Mouse (Mus musculus) gastrocnemius, postnatal 14 days (tissue): ENCODE measurements at regions not wholly inside any gene's neighbourhood (a gene's known extent, or its start where the extent isn't known, plus 50 kb on each side); places are given as distances from the start of the nearest gene placed in this dataset.

ENCODE experiments used
- DNase-seq: peaks from one replicate; pipeline ENCODE4 v3.0.0; 2021; ENCODE audit warnings: mixed read lengths
- intact Hi-C: fragments of 180-260 bp; cut with DNase I; formaldehyde crosslinking; loops from one replicate; pipeline ENCODE4 v1.15.1; 2025; ENCODE audit warnings: low total_unique reads

GRCm38 (mm10) chr3:117520461-117520860, 54.2 kb upstream of the Plppr5 start:
- intact Hi-C loops: no loop called here
- no peak for DNase-seq

DNA sequence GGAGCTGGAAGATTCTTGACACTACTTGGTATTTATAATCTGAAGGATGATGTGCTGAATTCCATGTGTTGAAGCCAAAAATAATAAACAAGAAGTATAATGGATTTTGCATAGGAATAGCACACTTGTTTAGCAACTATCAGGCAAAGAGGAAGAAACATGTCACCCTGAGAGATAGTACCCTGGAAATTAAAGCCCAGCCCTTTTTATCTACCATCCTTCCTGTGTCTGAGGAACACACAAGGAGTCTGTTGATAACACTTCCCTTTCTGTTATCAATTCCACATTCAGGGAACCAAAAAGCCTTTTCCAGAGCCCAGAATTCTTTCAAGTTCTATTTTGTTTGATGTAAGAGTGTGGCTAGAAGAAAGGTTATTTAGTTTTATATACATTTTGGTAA, 66.5 kb upstream of the Plppr5 start:
- intact Hi-C loops: no loop called here

DNA sequence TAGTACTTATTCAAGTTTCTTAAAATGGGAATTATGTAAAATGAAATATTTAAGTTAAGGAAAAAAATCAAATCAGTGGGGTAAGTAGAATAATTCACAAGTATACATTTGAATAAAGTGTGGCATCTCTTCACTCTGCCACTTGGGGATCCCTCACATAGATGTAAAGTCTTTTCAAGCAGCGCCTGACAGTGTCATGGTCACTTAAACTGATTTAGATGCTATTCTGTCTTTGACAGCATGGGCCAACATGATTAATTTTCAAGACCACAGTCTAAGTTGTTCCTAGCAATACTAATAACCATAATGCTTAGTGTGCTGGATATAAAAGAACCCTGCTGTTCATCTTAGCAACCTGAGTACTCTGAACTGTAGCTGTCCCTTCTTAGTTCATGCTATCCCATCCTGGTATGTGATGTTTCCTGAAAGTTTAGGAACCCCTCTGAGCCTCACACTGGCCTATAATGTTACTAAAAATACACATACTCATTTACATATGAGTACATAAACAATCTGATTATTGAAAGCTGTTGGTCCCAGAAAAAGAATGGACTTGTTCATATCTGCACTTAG, 68.4 kb upstream of the Plppr5 start:
- intact Hi-C loops: no loop called here
- no peak for DNase-seq

More for the DNA sequence above, 66.5 kb upstream of the Plppr5 start:
- DNase-seq: no peak

GRCm38 (mm10) chr3:117501107-117501506, 73.5 kb upstream of the Plppr5 start:
- intact Hi-C loops: no loop called here
- DNase-seq: no peak

GRCm38 (mm10) chr3:117498138-117498897, 76.3 kb upstream of the Plppr5 start:
- DNase-seq: no peak

GRCm38 (mm10) chr3:117494118-117494517, 80.5 kb upstream of the Plppr5 start:
- peak; percentile 6 for DNase-seq
- intact Hi-C loops: no loop called here

More at GRCm38 (mm10) chr3:117498138-117498897, 76.3 kb upstream of the Plppr5 start:
- intact Hi-C loops: no loop called here

- intact Hi-C loops: no loop called here
- DNase-seq: no peak
These were observed 87.2 kb upstream of the Plppr5 start for GRCm38 (mm10) chr3:117487281-117488027.

DNA sequence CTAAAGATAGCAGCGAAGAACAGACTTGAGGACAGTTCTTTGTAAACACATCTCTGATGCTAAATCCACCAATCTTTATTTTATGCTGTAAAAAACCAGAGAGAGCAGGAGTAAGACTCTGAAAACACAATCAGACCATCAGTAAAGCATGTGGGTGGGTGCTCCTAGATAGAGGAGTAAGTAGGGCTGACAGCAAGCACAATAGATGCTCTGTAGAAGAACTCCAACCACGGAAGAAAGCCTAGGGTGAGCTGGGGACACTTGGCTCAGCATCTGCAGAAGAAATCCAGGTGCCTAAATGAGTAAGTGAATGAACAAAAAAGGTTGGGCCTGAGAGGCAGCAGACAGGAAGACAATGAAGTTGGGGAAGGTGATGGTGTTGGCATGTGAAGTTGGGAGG, 88.3 kb upstream of the Plppr5 start:
- intact Hi-C loops: no loop called here
- no peak for DNase-seq

DNA sequence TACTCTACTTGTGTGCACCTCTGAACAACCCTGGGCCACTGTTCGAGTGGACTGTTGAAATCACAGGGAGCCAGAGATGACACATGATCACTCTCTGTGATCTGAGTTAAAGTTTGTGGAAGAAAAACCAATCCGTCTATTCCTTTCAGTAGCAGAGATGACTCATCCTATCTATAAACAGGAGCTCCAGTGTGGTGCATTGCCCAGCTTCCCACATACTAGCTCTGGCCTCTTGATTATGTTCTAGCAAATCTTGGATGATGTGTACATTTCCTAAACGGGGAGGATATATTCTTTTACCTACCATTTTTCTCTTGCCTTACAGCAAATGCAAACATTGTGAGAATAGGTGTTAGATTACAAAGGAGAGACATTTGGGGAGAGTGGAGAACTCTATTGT, 94.5 kb upstream of the Plppr5 start:
- DNase-seq: no peak
- intact Hi-C loops: no loop called here

GRCm38 (mm10) chr3:117459507-117459906, 98.8 kb upstream of the Plppr4 start:
- intact Hi-C loops: no loop called here
- no peak for DNase-seq

DNA sequence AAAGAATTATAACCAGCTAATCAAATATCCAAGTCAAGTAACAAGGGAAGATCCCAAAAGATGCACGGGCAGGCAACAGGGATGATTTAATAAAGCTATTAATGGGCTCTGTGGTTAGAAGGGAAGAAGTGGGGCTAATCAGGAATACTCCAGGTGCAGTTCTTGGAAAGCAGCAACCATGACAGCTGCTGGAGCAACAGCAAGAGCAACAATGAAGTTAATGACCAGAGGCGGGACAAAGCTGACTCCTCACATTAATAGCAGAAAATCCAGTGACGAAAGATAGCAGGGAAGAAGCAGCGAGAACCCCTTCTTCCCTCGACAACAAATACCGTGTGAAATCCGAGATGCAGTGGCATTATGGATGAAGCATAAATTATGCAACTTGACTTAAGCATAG, 89.9 kb upstream of the Plppr4 start:
- intact Hi-C loops: no loop called here
- DNase-seq: no peak

DNA sequence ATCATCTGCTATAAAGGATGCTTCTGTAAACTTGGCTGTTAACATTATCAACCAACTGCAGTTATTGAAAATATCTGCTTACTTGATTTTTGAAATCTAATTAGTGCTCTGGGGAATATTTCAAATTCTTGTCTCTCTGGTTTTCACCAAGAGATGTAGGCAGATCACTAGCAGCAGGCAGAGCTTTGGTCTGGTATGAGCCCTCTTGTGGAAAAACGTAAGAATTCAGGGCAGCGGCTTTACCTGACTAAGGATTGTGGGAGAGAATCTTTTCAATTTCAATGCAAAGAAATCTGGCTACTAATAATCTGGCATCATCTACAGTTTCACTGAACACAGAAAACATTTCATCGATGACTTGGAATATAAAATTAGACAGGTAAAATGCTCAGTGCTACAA, 81.2 kb upstream of the Plppr4 start:
- DNase-seq: no peak
- intact Hi-C loops: loop anchor here (5.0 kb wide), 1 partner anchor 540 kb away; no protein-coding TSS in a partner anchor

DNA sequence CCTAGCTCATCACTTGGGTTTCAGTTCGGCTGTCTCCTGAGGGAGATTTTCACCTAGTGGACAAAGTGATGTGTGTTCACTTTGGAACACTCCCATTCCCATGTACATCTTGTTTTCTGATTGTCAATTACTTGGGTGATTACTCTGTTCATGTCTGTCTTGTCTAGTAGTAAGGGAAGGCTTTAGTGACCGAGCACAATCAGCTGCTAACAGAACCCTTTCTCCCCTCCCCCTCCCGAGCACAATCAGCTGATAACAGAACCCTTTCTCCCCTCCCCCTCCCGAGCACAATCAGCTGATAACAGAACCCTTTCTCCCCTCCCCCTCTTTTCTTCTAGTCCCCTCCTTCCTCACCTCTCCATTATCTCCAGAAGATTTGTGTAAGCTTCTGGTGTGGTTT, 79.6 kb upstream of the Plppr4 start:
- no peak for DNase-seq
- intact Hi-C loops: loop anchor here (5.0 kb wide), 1 partner anchor 538 kb away; no protein-coding TSS in a partner anchor

- intact Hi-C loops: loop anchor here (10.0 kb wide), 1 partner anchor 324 kb away; no protein-coding TSS in a partner anchor
- peak; percentile 48 for DNase-seq
These were observed 77.9 kb upstream of the Plppr4 start for GRCm38 (mm10) chr3:117438473-117439114.

GRCm38 (mm10) chr3:117424526-117424925, 63.9 kb upstream of the Plppr4 start:
- DNase-seq: no peak
- intact Hi-C loops: no loop called here

DNA sequence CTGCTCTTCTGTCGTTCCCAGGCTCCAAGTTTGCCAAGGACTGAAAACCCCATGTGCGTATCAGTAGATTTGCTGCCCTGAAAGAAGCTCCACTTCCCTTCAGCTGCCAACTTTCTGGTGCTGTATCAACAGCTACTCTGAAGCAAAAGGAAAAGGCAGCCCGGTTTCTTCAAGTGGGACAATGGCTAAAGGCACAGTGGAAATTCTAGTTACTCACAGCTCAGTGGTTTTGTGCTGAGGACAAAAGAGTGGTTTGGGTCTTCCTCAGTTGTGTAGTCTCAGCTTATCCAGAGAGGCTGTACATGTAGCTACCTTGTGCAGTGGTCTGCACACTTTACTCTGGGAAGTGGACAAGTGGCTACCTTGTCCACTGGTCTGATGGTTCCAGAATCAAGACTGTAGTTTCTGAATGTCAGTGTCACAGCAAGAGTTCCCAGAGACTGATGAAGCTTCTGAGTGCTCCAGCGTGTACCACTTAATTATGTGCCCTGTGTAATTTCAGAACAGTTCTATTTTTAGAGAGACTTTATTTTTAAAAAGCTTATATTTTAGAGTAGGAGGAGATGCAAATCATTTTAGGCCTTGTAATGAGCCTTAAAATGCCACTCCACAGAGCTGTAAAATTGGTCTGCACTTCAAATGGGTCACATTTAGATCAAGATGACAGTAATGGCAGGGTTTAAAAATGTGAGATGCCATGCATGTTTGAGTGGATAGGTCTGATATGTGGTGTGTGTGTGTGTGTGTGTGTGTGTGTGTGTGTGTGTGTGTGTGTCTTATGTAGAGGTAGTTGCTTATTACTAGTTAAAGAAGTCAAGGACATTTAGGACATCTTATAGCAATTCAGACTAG, 52.4 kb upstream of the Plppr4 start:
- no peak for DNase-seq
- intact Hi-C loops: no loop called here
